Mouse (Mus musculus) kidney, postnatal 36 days (tissue): ENCODE results near the gene Lamtor2.

Experiments
- DNase-seq, 2 experiments: peaks; one replicate each; pipeline ENCODE4 v3.0.0; 2021 to 2022; ENCODE audit warnings: mixed read lengths in 2 of 2

Gene Lamtor2

GRCm38 (mm10) chr3:88502031-88502571 lies 50.8 kb downstream of the Lamtor2 start:
- DNase-seq, result peak; percentile 51 to 64

DNA sequence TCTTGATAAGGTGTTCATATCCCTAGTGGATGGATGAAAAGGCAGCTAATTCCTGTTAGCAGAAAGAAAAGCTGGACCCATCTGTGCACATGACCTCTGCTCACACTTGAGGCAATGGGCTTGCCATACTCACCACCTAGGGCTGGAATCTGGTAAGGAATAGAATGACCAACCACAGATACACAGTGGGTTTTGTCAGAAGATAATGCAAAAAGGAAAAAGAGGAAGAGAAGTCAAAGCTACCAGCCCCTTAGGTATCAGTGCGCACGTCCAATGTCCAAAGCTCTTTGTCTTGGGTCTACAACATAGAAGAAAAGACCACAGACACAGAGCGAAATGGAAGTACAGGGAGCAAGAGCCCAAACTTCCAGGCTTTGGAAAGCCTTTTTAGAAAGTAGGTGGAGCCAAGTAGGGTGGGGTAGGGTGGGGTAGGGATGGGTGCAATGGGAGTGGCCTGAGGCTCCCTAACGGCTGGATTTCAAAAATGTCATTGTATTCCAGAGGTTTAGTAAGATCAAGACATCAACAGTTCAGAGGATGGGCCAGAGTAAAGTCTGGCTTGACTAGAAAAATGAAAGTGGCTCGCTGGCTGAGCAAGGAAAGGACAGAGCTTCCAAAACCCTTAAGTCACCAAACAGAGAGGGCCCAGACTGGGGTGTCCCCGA lies 51.4 kb downstream of the Lamtor2 start:
- DNase-seq, result no peak

DNA sequence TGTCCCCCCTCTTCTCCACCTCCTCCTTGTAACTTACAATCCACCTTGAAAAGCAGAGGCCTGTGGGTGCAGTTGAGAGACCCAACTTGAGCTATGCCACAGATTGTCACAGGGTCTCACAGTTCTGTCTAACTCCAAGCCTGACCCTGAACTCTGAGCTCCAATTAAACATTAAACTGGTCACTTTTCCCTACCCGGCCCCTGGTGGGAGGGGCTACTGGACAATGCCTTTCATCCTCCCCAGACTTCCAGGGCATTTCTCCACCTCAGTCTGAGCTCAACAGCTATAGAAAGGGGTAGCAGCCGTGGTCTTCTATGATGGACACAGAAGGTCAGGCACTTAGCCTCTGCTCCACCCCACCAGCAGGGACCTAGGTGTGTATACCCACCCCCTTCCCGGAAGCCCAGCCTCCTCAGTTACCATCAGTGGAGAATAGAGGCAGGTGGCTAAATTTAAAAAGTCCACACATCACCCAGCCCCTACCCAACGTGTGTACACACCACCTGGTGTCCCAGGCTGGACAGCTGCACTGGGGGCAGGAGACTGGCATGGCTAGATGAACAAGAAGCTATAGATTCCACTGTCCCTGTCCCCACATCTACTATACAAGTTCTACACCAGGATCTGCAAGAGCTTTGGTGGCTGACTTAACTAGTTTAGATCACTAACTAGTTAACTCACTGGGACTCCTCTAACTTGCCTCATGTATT lies 52.1 kb downstream of the Lamtor2 start:
- peak; percentile 80 to 83 for DNase-seq

DNA sequence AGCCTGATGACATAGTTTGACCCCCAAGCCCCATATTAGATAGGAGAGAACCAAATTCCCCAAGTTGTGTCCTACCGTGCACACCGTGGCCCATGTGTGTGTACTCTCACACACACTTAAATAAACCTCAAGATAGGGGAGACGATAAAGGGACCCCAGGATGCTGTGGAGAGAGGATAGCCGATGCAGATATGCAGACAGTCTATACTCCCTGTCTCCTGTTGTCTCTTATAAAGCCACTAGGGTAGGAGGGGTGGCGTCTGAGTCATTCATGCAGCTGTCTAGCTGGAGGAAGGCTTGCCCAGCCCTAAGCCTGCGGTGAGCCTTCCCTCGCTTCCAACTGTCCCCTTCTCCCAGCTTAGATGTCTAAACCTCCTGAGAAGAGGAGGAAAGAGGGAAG lies 52.8 kb downstream of the Lamtor2 start:
- no peak for DNase-seq
